Mouse (Mus musculus) embryonic facial prominence, embryonic 12.5 days (tissue): ENCODE data around the gene Syt5. TPM values are rescaled to one million over a fixed set of nuclear protein-coding genes. Genes with fewer than 3 reads are reported as not detected.

Experiments
- ATAC-seq: fragments of 200-750 bp; cut with Nextera tagmentation; 2 replicates; pipeline ENCODE4 v1.8.0; 2017; ENCODE audit not compliant: insufficient number of reproducible peaks, insufficient read depth, low FRiP score, low TSS enrichment
- H3K27ac ChIP-seq: fragments of 300-500 bp; sonication (generic); 2 replicates; pipeline ENCODE4 v1.5.1; 2016; ENCODE audit warnings: mild to moderate bottlenecking
- H3K27me3 ChIP-seq: fragments of 300-500 bp; sonication (generic); 2 replicates; pipeline ENCODE4 v1.6.1; 2016; ENCODE audit warnings: mild to moderate bottlenecking, moderate library complexity
- H3K36me3 ChIP-seq: fragments of 300-500 bp; sonication (generic); 2 replicates; pipeline ENCODE4 v1.6.1; 2016; ENCODE audit warnings: mild to moderate bottlenecking
- H3K4me1 ChIP-seq: fragments of 300-500 bp; sonication (generic); 2 replicates; pipeline ENCODE4 v1.6.1; 2016
- H3K4me2 ChIP-seq: fragments of 300-500 bp; sonication (generic); replicated peaks from 2 replicates; pipeline ENCODE4 v1.6.1; 2016; ENCODE audit warnings: mild to moderate bottlenecking, moderate library complexity
- H3K4me3 ChIP-seq: fragments of 300-500 bp; sonication (generic); 2 replicates; pipeline ENCODE4 v1.5.1; 2016; ENCODE audit warnings: mild to moderate bottlenecking
- H3K9ac ChIP-seq: fragments of 300-500 bp; sonication (generic); 2 replicates; pipeline ENCODE4 v1.6.1; 2016; ENCODE audit warnings: mild to moderate bottlenecking, moderate library complexity
- H3K9me3 ChIP-seq: fragments of 300-500 bp; sonication (generic); 2 replicates; pipeline ENCODE4 v1.6.1; 2016; ENCODE audit warnings: mild to moderate bottlenecking, moderate library complexity
- WGBS: fragments of 180-500 bp; shearing (Covaris S2); methylation state at CpG from one replicate; pipeline ENCODE4 v1.1.7; 2016; 5-methylcytosine and 5-hydroxymethylcytosine counted together
- polyA plus RNA-seq: library from polyadenylated mRNA; unstranded; fragments of >200 nt; fragmentation: Nextera tagmentation; extraction: Ambion mirVana; gene quantifications from 2 replicates; pipeline ENCODE4 v1.2.1, GENCODE M21; 2016

Gene Syt5
- polyA plus RNA-seq, 1 experiment from 2014 or later: 5.9 TPM

DNA sequence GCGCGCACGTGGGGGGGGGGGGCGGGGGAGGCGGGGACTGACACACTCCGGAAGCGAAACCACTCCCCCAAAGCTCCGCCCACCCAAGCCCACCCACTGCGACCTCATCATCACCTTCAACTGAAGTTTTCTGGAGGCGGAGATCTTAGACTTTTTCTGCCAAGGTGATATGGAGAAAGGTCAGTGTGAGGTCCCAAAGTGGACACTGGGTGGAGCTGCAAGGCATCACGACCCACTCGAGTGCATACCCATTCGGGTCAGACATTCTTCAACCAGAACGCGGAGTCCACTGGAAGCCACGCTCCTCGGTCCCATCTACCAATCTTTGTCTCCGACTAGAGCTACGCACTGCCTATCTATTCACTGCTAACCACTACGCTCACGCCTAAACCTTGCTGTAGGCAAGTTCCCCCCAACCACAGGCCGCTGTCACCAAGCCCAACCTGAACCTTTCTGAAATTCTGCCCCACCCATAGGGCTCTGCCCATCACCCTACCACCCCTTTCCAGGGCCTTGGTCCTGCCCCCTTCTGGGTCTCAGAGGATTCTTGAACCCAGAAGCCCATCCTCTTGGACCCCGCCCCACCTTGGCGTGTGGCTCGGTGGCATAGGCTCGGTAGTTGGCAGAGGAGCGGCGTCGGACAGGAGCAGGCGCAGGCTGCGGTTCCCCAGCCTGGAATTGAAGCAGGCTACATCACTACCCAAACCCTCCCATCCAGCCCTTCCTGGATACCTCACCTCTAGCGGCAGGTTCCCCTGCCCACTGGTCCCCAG lies 25.9 kb downstream of the Syt5 start:
- no peaks in the 10 kb centered on the region for H3K36me3 ChIP-seq
- H3K4me1 ChIP-seq: peaks cover 9% of the 10 kb centered on the region; the same call in 1 of the 2 replicates
- ATAC-seq: no peak
- no peak overlapping the region for H3K27ac ChIP-seq
- H3K4me2 ChIP-seq: peak overlapping the region; percentile 47
- peak overlapping the region; percentile 24 for H3K4me3 ChIP-seq
- WGBS: 39% methylated on average over 32 of the region's 32 CpGs
- H3K27me3 ChIP-seq: no peaks in the 10 kb centered on the region
- no peaks in the 10 kb centered on the region for H3K9me3 ChIP-seq
- H3K9ac ChIP-seq: peak overlapping the region; percentile 40; the same call in 1 of the 2 replicates

DNA sequence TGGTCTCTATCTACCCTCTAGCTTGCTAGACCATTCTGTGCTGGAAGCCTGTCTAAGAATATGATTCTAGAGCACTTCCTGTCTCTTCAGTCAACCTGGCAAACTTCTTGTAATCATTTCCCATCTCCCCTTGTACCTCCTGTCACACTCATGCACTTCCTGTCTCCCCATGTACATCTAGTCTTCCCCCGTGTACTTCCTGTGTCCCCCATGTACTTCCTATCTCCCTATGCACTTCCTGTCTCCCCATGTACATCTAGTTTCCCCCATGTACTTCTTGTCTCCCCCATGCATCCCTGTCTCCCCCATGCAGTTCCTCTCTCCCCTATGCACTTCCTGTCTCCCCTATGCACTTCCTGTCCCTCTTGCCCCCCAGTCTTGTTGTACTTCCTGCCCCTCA lies 28.9 kb downstream of the Syt5 start:
- Histone ChIP-seq H3K27ac (no peak overlapping the region), H3K9ac (no peak overlapping the region), H3K4me1 (peaks cover 16% of the 10 kb centered on the region; the same call in 1 of the 2 replicates), H3K9me3 (no peaks in the 10 kb centered on the region), H3K36me3 (no peaks in the 10 kb centered on the region), H3K4me3 (no peak overlapping the region), H3K27me3 (no peaks in the 10 kb centered on the region), H3K4me2 (no peak overlapping the region)
- WGBS: 73% methylated on average over 1 of the region's 1 CpGs
- no peak for ATAC-seq

DNA sequence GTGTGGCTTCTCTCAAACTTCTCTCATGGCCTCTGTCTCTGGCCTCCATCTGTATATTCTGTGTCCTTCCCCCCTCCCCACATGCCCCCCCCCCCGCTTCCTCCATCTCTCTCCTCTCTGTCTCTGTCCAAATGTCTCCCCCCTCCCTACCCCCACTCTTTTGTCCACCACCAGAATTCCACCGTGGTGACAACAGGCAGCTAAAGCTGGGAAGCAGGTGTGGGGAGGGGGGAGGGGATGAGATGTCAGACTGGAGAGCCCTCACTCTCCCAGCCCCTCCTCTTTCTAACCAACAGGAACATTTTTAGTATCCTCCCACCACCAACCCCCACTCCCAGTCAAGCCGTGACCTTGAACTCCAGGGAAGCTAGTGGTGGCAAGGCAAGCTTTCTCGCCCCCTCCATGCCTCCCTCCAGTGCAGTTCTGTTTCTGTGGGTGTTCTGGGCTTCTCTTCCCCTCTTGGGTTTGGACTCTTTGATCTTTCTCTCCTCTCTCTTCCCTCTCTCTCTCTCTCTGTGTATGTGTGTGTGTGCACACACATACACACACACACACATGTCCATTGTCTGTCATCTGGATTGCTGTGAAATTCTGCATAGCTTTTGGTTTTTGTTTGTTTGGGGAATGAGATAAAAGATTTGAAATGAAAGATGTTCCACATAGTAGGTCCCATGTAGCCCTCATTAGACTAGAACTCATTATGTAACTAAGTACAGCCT lies 30.9 kb downstream of the Syt5 start, which contains the start of gene Tnnt1:
Gene Tnnt1 (minus strand): TSS at position 51 of the 719 bp plus-strand sequence.
- Histone ChIP-seq H3K4me1 (peaks cover 16% of the 10 kb centered on the region; the same call in 1 of the 2 replicates), H3K9me3 (no peaks in the 10 kb centered on the region), H3K27me3 (no peaks in the 10 kb centered on the region), H3K36me3 (no peaks in the 10 kb centered on the region), H3K27ac (0 out of 2 replicates have a peak within 1 kb of the TSS, but pooled peaks have one; percentile 26), H3K4me3 (no peak within 1 kb of the TSS), H3K4me2 (no peak within 1 kb of the TSS), H3K9ac (no peak within 1 kb of the TSS)
- no peak for ATAC-seq
- 15% methylated on average over 4 of the region's 4 CpGs for WGBS

DNA sequence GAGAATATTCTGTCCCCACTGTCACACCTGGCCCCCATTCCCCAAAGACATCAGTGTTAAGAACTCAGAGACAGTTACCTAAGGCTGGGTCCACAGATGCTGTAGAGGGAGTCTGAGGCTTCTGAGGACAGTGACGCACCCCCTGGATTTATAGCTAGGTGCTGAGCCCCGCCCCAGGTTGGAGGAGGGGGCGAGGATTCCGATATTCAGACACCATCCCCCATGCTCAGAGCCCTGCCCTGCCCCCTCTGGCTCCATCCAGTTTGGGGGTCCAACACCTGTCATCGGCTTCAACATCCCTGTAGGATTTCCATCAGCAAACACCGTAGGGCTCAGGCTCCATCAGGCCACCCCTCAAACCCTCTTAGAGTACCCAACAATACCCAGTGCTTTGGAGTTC lies 31.5 kb downstream of the Syt5 start:
- Histone ChIP-seq H3K4me3 (no peak overlapping the region), H3K4me1 (peaks cover 15% of the 10 kb centered on the region; the same call in 1 of the 2 replicates), H3K4me2 (no peak overlapping the region), H3K36me3 (no peaks in the 10 kb centered on the region), H3K27me3 (no peaks in the 10 kb centered on the region), H3K9ac (no peak overlapping the region), H3K9me3 (no peaks in the 10 kb centered on the region), H3K27ac (no peak overlapping the region)
- WGBS: 61% methylated on average over 6 of the region's 6 CpGs
- no peak for ATAC-seq

DNA sequence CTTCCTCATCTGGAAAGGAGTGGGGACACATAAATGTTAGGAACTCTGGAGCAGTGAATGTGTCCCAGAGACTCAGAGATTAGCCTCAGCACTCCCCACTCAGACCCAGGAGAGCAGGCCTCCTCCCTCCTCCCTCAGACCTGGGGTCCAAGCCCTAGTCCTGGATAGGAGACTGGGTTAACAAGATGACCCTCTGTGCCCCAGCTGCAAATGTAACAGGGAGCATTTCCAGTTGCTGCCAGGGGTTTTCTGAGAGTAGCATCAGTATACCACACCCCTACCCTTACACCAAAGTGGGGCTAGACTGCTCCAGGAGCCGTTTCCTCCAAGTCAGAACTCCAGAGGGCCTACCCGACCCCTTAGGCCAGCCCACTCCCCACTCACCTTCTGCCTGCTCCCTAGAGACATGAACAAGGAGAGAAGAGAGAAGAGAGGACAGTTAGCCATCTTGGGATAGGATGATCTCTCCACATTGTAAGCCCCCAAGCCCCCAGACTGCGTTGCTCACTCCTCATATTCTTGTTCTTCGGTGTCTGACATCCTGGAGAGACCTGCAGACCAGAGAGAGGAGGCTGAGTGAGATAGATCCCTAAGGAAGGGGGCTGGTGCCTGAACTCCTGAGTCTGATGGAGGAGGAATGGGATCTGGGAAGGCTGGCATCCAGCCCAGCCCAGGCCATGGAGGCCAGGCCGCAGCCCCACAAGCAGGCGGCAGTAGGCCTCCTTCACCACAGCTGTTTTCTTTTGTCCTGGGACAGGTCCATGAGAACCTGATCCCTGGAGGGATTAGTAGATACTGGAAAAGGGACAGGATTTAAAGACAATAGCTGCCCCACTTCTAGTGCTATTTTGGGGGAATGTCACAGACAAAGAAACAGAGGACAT lies 33.3 kb downstream of the Syt5 start:
- ATAC-seq: no peak
- WGBS: 46% methylated on average over 6 of the region's 6 CpGs
- Histone ChIP-seq H3K27me3 (no peaks in the 10 kb centered on the region), H3K27ac (peak overlapping the region; percentile 70; the same call in 1 of the 2 replicates), H3K36me3 (no peaks in the 10 kb centered on the region), H3K4me3 (no peak overlapping the region), H3K9ac (0 out of 2 replicates have a peak overlapping the region, but pooled peaks have one; percentile 36), H3K4me2 (peak overlapping the region; percentile 17), H3K9me3 (no peaks in the 10 kb centered on the region), H3K4me1 (peaks cover 9% of the 10 kb centered on the region; the same call in 1 of the 2 replicates)

DNA sequence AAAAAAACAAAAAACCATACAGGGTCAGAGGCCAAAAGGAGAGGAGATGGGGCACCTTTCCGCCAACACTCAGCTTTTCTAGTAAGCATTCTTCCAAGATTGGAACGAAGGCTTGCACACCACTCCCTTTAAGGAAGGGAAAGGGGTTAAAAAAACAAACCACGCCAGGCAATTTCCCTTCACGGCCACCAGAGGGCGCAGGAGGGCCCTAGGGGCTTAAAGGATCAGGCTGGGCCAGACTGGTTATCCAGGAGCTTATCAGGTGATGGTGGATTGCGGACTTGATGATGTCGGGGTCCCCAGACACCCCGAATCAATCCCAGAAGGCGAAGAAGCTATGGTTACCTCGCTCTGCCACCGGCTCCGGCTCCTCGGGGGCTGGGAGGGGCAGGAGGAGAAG lies 34.1 kb downstream of the Syt5 start:
- H3K27ac ChIP-seq: 0 out of 2 replicates have a peak overlapping the region, but pooled peaks have one; percentile 70
- H3K27me3 ChIP-seq: no peaks in the 10 kb centered on the region
- no peak for ATAC-seq
- H3K4me2 ChIP-seq: peak overlapping the region; percentile 17; the same call in 1 of the 2 replicates
- no peak overlapping the region for H3K4me3 ChIP-seq
- no peaks in the 10 kb centered on the region for H3K9me3 ChIP-seq
- H3K4me1 ChIP-seq: peaks cover 9% of the 10 kb centered on the region; the same call in 1 of the 2 replicates
- WGBS: 38% methylated on average over 13 of the region's 13 CpGs
- H3K36me3 ChIP-seq: no peaks in the 10 kb centered on the region
- H3K9ac ChIP-seq: no peak overlapping the region

DNA sequence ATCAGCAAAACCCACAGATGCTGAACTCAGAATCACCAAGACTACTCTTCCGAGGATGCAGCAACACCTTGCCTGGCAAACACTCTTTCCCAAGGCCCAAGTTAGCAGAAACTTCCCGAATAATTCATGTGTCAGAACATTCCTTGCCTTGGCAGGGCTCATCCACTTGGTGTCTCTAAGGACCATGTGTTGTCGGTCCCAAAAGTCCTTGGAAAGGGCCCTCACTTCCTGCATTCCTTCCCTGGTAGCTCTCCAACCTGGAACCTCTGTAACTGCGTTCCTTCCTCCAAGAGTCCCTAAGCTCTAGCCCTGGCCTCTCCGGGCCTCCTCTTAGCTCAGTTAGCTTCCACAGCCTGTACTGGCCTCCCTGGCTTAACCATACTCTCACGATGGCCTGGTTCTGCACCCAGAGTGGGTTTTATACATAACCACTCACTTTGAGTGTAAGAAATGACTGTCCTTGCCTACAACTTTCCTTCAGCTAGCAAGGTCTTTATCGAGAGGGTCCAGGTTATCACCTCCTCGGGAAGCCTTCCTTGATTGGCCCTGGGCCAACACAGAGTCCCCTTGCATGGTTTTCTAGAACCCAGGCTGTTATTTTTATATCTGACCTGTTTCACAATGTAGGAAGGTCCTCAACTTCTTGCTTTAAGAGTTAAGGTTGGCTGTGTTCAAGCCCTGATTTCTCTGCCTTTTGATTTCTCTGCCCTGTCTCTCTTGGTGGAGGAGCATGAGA lies 35.7 kb downstream of the Syt5 start:
- H3K4me1 ChIP-seq: peaks cover 9% of the 10 kb centered on the region; the same call in 1 of the 2 replicates
- 72% methylated on average over 8 of the region's 8 CpGs for WGBS
- H3K27me3 ChIP-seq: no peaks in the 10 kb centered on the region
- H3K27ac ChIP-seq: no peak overlapping the region
- H3K4me3 ChIP-seq: no peak overlapping the region
- H3K9ac ChIP-seq: no peak overlapping the region
- H3K4me2 ChIP-seq: no peak overlapping the region
- H3K9me3 ChIP-seq: no peaks in the 10 kb centered on the region
- no peaks in the 10 kb centered on the region for H3K36me3 ChIP-seq
- ATAC-seq: no peak

DNA sequence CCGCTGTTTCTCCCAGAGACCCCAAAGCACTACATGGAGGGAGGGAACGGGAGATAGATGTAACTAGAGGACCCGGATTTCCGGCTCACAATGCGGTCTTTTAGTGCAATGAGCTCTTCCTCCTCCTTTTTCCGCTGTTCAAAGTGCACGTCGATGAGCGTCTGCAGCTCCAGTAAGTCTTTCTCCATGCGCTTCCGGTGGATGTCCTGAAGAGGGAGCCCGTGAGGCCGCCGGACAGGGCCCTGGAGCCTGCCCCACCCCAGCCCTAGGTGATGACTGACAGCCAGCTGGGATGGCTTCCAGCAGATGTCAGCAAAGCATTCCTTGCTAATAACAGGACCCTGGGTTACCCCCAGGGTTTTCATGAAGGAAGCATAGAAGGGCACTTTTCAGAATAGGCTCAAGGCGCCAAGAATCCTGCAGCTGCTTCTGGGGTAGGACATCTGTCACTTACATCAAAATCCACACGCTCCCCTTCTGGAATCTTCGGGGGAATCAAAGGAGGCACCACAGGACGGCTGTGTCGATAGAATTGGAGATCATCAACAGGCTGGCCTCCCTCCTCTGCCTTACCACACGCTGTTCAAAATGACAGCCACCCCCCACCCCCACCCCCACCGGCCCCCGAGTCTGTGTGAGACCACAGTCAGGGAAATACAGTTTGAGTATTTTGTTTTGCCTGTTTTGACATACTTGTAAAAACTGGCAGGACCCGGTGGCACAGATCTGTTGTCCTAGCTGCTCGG lies 37.3 kb downstream of the Syt5 start:
- Histone ChIP-seq H3K27ac (no peak overlapping the region), H3K4me2 (peak overlapping the region; percentile 28), H3K36me3 (no peaks in the 10 kb centered on the region), H3K4me1 (no peaks in the 10 kb centered on the region), H3K27me3 (no peaks in the 10 kb centered on the region), H3K4me3 (no peak overlapping the region), H3K9me3 (no peaks in the 10 kb centered on the region), H3K9ac (no peak overlapping the region)
- ATAC-seq: peak; percentile 31
- 13% methylated on average over 24 of the region's 24 CpGs for WGBS

DNA sequence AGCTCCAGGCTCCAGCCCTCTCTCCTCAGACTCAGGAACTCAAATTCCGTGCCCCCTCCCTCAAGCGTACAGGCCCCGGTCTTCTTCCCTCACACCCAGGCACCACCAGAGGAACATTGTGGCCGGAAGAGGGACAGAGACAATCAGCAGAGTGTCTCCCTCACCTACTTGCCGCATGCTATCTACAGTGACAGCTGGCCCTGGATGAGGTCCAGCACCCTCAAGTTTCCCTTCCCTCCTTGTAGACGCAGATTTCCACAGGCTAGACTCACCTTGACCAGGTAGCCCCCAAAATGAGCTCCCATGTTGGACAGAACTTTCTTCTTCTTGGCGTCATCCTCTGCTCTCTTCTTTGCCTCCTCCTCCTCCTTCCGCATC lies 38.6 kb downstream of the Syt5 start:
- no peak for ATAC-seq
- Histone ChIP-seq H3K36me3 (no peaks in the 10 kb centered on the region), H3K4me1 (no peaks in the 10 kb centered on the region), H3K4me2 (no peak overlapping the region), H3K9ac (no peak overlapping the region), H3K4me3 (no peak overlapping the region), H3K27me3 (no peaks in the 10 kb centered on the region), H3K27ac (no peak overlapping the region), H3K9me3 (no peaks in the 10 kb centered on the region)
- 90% methylated on average over 8 of the region's 8 CpGs for WGBS

DNA sequence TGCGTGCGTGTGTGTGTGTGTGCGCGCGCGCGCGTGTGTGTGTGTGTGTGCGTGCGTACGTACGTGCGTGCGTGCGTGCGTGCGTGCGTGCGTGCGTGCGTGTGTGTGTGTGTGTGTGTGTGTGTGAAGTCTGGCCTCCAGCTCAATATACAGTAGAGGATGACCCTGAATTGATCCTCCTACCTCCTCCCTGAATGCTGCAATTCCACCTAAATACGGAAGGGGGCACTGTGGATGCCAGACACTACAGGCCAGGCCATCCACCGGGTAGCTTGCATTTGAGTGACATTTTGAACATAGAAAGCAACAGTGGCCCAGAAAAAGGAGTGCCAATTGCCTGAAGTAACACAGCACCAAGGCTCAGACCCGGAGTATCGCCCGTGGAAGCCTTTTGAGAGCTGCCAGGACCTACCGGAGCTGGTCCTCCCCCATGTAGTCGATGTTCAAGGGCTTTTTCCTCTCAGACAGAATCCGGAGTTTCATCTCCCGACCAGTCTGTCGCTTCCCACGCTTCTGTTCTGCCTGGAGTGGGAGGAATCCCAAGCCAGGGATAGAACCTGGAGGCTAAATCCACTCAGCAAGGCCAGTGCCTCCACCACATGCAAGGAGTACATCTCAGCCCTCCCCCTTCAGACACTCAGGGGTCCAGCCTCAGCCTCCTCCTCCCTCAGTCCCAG lies 39.1 kb downstream of the Syt5 start:
- no peaks in the 10 kb centered on the region for H3K27me3 ChIP-seq
- no peak overlapping the region for H3K4me3 ChIP-seq
- no peak overlapping the region for H3K4me2 ChIP-seq
- H3K9me3 ChIP-seq: no peaks in the 10 kb centered on the region
- no peaks in the 10 kb centered on the region for H3K4me1 ChIP-seq
- WGBS: 61% methylated on average over 32 of the region's 32 CpGs
- no peak overlapping the region for H3K9ac ChIP-seq
- no peaks in the 10 kb centered on the region for H3K36me3 ChIP-seq
- no peak overlapping the region for H3K27ac ChIP-seq
- no peak for ATAC-seq
